Mouse (Mus musculus) heart, postnatal 4 days (tissue): ENCODE results near the gene Cdkn2d. TPM values are rescaled to one million over a fixed set of nuclear protein-coding genes. Genes with fewer than 3 reads are reported as not detected.
"Not testable (repeated sequence)": the region's sequence is repeated elsewhere in the genome, so short reads cannot be mapped to it uniquely, and the experiment has no call there.

ENCODE experiments used
- DNase-seq: peaks from one replicate; pipeline ENCODE4 v3.0.0; 2021
- total RNA-seq, 2 experiments: library from RNA; stranded (reverse); gene quantifications; 2 replicates each; pipeline ENCODE4 v1.2.3; 2021

Cdkn2d gene
- total RNA-seq = 10 to 100 TPM; 49.5 to 54.6 TPM

- DNase-seq = peak; percentile 100
Measured at GRCm38 (mm10) chr9:21291022-21291787, at the start of gene Cdkn2d. Gene Cdkn2d (minus strand): TSS chr9:21291407.

GRCm38 (mm10) chr9:21340411-21340810 is 49.2 kb upstream of the Cdkn2d start:
- DNase-seq = no peak

GRCm38 (mm10) chr9:21337652-21338051 is 46.4 kb upstream of the Cdkn2d start:
- DNase-seq = peak; percentile 60

- DNase-seq = no peak
Measured at GRCm38 (mm10) chr9:21336491-21336890, 45.3 kb upstream of the Cdkn2d start.

GRCm38 (mm10) chr9:21335391-21335790 is 44.2 kb upstream of the Cdkn2d start:
- DNase-seq = peak; percentile 51

GRCm38 (mm10) chr9:21334747-21335146 is 43.5 kb upstream of the Cdkn2d start:
- no peak for DNase-seq

GRCm38 (mm10) chr9:21333523-21333922 is 42.3 kb upstream of the Cdkn2d start:
- no peak for DNase-seq

GRCm38 (mm10) chr9:21332161-21333061 is 41.2 kb upstream of the Cdkn2d start:
- DNase-seq = no peak

- no peak for DNase-seq
Measured at GRCm38 (mm10) chr9:21331365-21332140, 40.3 kb upstream of the Cdkn2d start.

- DNase-seq = peak; percentile 32
Measured at GRCm38 (mm10) chr9:21329699-21330289, 38.6 kb upstream of the Cdkn2d start.

- DNase-seq = peak; percentile 77
Measured at GRCm38 (mm10) chr9:21329041-21329440, 37.8 kb upstream of the Cdkn2d start.

GRCm38 (mm10) chr9:21328041-21328440 is 36.8 kb upstream of the Cdkn2d start:
- no peak for DNase-seq

GRCm38 (mm10) chr9:21327569-21327968 is 36.4 kb upstream of the Cdkn2d start:
- DNase-seq = no peak

GRCm38 (mm10) chr9:21324269-21324668 is 33.1 kb upstream of the Cdkn2d start:
- no peak for DNase-seq

GRCm38 (mm10) chr9:21322917-21323297 is 31.7 kb upstream of the Cdkn2d start:
- not testable (repeated sequence) for DNase-seq

- no peak for DNase-seq
Measured at GRCm38 (mm10) chr9:21322211-21322916, 31.2 kb upstream of the Cdkn2d start.

- peak; percentile 39 for DNase-seq
Measured at GRCm38 (mm10) chr9:21321513-21321835, 30.3 kb upstream of the Cdkn2d start.

GRCm38 (mm10) chr9:21320619-21321512 is 29.7 kb upstream of the Cdkn2d start, which contains the start of gene Slc44a2:
Gene Slc44a2 (plus strand): TSS chr9:21320698.
- DNase-seq = peak; percentile 91

- no peak for DNase-seq
Measured at GRCm38 (mm10) chr9:21320280-21320618, 29.0 kb upstream of the Cdkn2d start.

- DNase-seq = no peak
Measured at GRCm38 (mm10) chr9:21319503-21319902, 28.3 kb upstream of the Cdkn2d start.

GRCm38 (mm10) chr9:21318792-21319191 is 27.6 kb upstream of the Cdkn2d start:
- DNase-seq = no peak
